Mouse (Mus musculus): ENCODE data around the gene Rtkn. TPM values are rescaled to one million over a fixed set of nuclear protein-coding genes. Genes with fewer than 3 reads are reported as not detected.

The Rtkn gene
- total RNA-seq, 2 experiments from 2014 or later, result not detected

GRCm38 (mm10) chr6:83115682-83116372, 19.4 kb upstream of the Rtkn start:
- peak; percentile 6; the same call in 1 of the 2 replicates for ATAC-seq (replicated peaks; ENCODE audit: low FRiP score, poor library complexity, severe bottlenecking)

- no peak for ATAC-seq (replicated peaks; ENCODE audit: low FRiP score, poor library complexity, severe bottlenecking)
These were observed 18.7 kb upstream of the Rtkn start for GRCm38 (mm10) chr6:83116373-83117164.

GRCm38 (mm10) chr6:83117165-83117438, 18.2 kb upstream of the Rtkn start:
- no peak for ATAC-seq (replicated peaks; ENCODE audit: low FRiP score, poor library complexity, severe bottlenecking)

- no peak for ATAC-seq (replicated peaks; ENCODE audit: low FRiP score, poor library complexity, severe bottlenecking)
These were observed 17.6 kb upstream of the Rtkn start for GRCm38 (mm10) chr6:83117616-83118015.

GRCm38 (mm10) chr6:83118369-83118768, 16.9 kb upstream of the Rtkn start:
- ATAC-seq (replicated peaks; ENCODE audit: low FRiP score, poor library complexity, severe bottlenecking), result no peak

GRCm38 (mm10) chr6:83118825-83119733, 16.2 kb upstream of the Rtkn start:
- ATAC-seq (replicated peaks; ENCODE audit: low FRiP score, poor library complexity, severe bottlenecking), result no peak

GRCm38 (mm10) chr6:83119734-83120051, 15.6 kb upstream of the Rtkn start:
- no peak for ATAC-seq (replicated peaks; ENCODE audit: low FRiP score, poor library complexity, severe bottlenecking)

- peak; percentile 81 for ATAC-seq (replicated peaks; ENCODE audit: low FRiP score, poor library complexity, severe bottlenecking)
These were observed 14.1 kb upstream of the Rtkn start, which contains the start of gene Wbp1 for GRCm38 (mm10) chr6:83120930-83121862. TSS of gene Wbp1 (minus strand) at chr6:83121559.

GRCm38 (mm10) chr6:83121863-83122710, 13.2 kb upstream of the Rtkn start:
- peak; percentile 24 for ATAC-seq (replicated peaks; ENCODE audit: low FRiP score, poor library complexity, severe bottlenecking)

GRCm38 (mm10) chr6:83122961-83123360, 12.3 kb upstream of the Rtkn start:
- no peak for ATAC-seq (replicated peaks; ENCODE audit: low FRiP score, poor library complexity, severe bottlenecking)

- peak; percentile 69 for ATAC-seq (replicated peaks; ENCODE audit: low FRiP score, poor library complexity, severe bottlenecking)
These were observed 10.4 kb upstream of the Rtkn start for GRCm38 (mm10) chr6:83124851-83125312.

GRCm38 (mm10) chr6:83125331-83125730, 9.9 kb upstream of the Rtkn start, which contains the start of gene Ino80b:
TSS of gene Ino80b (minus strand) at chr6:83125431.
- ATAC-seq (replicated peaks; ENCODE audit: low FRiP score, poor library complexity, severe bottlenecking), result no peak

- no peak for ATAC-seq (replicated peaks; ENCODE audit: low FRiP score, poor library complexity, severe bottlenecking)
These were observed 7.8 kb upstream of the Rtkn start for GRCm38 (mm10) chr6:83127419-83127818.

GRCm38 (mm10) chr6:83131469-83132034, 3.7 kb upstream of the Rtkn start:
- ATAC-seq (replicated peaks; ENCODE audit: low FRiP score, poor library complexity, severe bottlenecking), result no peak

GRCm38 (mm10) chr6:83132176-83132919, 2.9 kb upstream of the Rtkn start:
- ATAC-seq (replicated peaks; ENCODE audit: low FRiP score, poor library complexity, severe bottlenecking), result no peak

GRCm38 (mm10) chr6:83134226-83134625, 1.0 kb upstream of the Rtkn start:
- no peak for ATAC-seq (replicated peaks; ENCODE audit: low FRiP score, poor library complexity, severe bottlenecking)

GRCm38 (mm10) chr6:83135571-83136161, 403 bp downstream of the Rtkn start:
- no peak for ATAC-seq (replicated peaks; ENCODE audit: low FRiP score, poor library complexity, severe bottlenecking)

All from erythroblast, adult 5-6 weeks (primary cell).